Mouse (Mus musculus) kidney, adult 2 months (tissue): ENCODE results near the gene Vmn1r55. TPM values are rescaled to one million over a fixed set of nuclear protein-coding genes. Genes with fewer than 3 reads are reported as not detected.

Source experiments
- DNase-seq: peaks from one replicate; pipeline ENCODE4 v3.0.0; 2021
- H3K27ac ChIP-seq: fragments of 200-500 bp; 2 replicates; pipeline ENCODE4 v1.5.1; 2012; ENCODE audit warnings: low read depth, low read length, control low read depth, inconsistent platforms; ENCODE audit not compliant: insufficient read depth
- H3K27me3 ChIP-seq: fragments of 200-500 bp; replicated peaks from 2 replicates; pipeline ENCODE4 v1.6.1; 2012; ENCODE audit warnings: mild to moderate bottlenecking, moderate library complexity, low read length, inconsistent platforms; ENCODE audit not compliant: control insufficient read depth, insufficient read depth
- H3K36me3 ChIP-seq: fragments of 200-500 bp; 2 replicates; pipeline ENCODE4 v1.6.1; 2012; ENCODE audit warnings: mild to moderate bottlenecking, moderate library complexity, low read length, inconsistent platforms; ENCODE audit not compliant: control insufficient read depth, insufficient read depth
- H3K4me1 ChIP-seq: fragments of 200-500 bp; 2 replicates; pipeline ENCODE4 v1.6.1; 2011; ENCODE audit warnings: low read length; ENCODE audit not compliant: control insufficient read depth, insufficient read depth
- H3K4me3 ChIP-seq: fragments of 200-500 bp; 2 replicates; pipeline ENCODE4 v1.5.1; 2011; ENCODE audit warnings: mild to moderate bottlenecking, low read depth, low read length, control low read depth; ENCODE audit not compliant: insufficient read depth
- CTCF ChIP-seq: fragments of 200-500 bp; conservative IDR thresholded peaks from 2 replicates; pipeline ENCODE4 v1.5.1; 2011; ENCODE audit warnings: low read depth, mild to moderate bottlenecking, control low read depth, low read length, moderate library complexity, mixed read lengths; ENCODE audit not compliant: insufficient read depth, insufficient read length
- POLR2A ChIP-seq: fragments of 200-500 bp; IDR thresholded peaks from one replicate; pipeline ENCODE4 v1.6.1; 2011; ENCODE audit warnings: low read depth, low read length, control low read depth
- WGBS: fragments of 180-500 bp; shearing (Covaris S2); methylation state at CpG from one replicate; pipeline ENCODE4 v1.1.7; 2018; 5-methylcytosine and 5-hydroxymethylcytosine counted together
- polyA plus RNA-seq: library from polyadenylated mRNA; depleted of rRNA; stranded (reverse); fragments of >200 nt; gene quantifications from 2 replicates; pipeline ENCODE4 v1.2.3, GENCODE M21; 2012

The Vmn1r55 gene
- polyA plus RNA-seq, 1 experiment: not detected

GRCm38 (mm10) chr7:5091008-5091728 is 58.3 kb downstream of the Vmn1r55 start:
- no peak for DNase-seq
- Histone ChIP-seq H3K4me1 (peaks cover 23% of the 10 kb centered on the region), H3K4me3 (no peak overlapping the region), H3K27ac (no peak overlapping the region), H3K36me3 (peaks cover 2% of the 10 kb centered on the region; the same call in 1 of the 2 replicates), H3K27me3 (no peaks in the 10 kb centered on the region)
- WGBS: 78% methylated on average over 15 of the region's 15 CpGs
- TF ChIP-seq POLR2A (no peak), CTCF (no peak)

GRCm38 (mm10) chr7:5089853-5090252 is 59.6 kb downstream of the Vmn1r55 start:
- 90% methylated on average over 15 of the region's 15 CpGs for WGBS
- Histone ChIP-seq H3K36me3 (no peaks in the 10 kb centered on the region), H3K27ac (no peak overlapping the region), H3K4me3 (no peak overlapping the region), H3K27me3 (no peaks in the 10 kb centered on the region), H3K4me1 (peaks cover 27% of the 10 kb centered on the region)
- TF ChIP-seq POLR2A: no peak
- no peak for TF ChIP-seq CTCF
- DNase-seq: no peak

GRCm38 (mm10) chr7:5087886-5088285 is 61.6 kb downstream of the Vmn1r55 start:
- peak; percentile 84 for DNase-seq
- TF ChIP-seq POLR2A (no peak), CTCF (no peak)
- peaks cover 27% of the 10 kb centered on the region for H3K4me1 ChIP-seq
- no peaks in the 10 kb centered on the region for H3K27me3 ChIP-seq
- H3K4me3 ChIP-seq: no peak overlapping the region
- peak overlapping the region; percentile 55 for H3K27ac ChIP-seq
- WGBS: 39% methylated on average over 4 of the region's 4 CpGs
- H3K36me3 ChIP-seq: no peaks in the 10 kb centered on the region

- H3K27me3 ChIP-seq: no peaks in the 10 kb centered on the region
- H3K36me3 ChIP-seq: no peaks in the 10 kb centered on the region
- no peak for TF ChIP-seq POLR2A
- no peak for TF ChIP-seq CTCF
- WGBS: 33% methylated on average over 5 of the region's 5 CpGs
- H3K4me3 ChIP-seq: no peak overlapping the region
- DNase-seq: peak; percentile 31
- peaks cover 29% of the 10 kb centered on the region for H3K4me1 ChIP-seq
- no peak overlapping the region for H3K27ac ChIP-seq
These were observed 62.5 kb downstream of the Vmn1r55 start for GRCm38 (mm10) chr7:5086921-5087440.

GRCm38 (mm10) chr7:5085512-5085911 is 64.0 kb downstream of the Vmn1r55 start:
- Histone ChIP-seq H3K4me1 (peaks cover 29% of the 10 kb centered on the region), H3K27me3 (no peaks in the 10 kb centered on the region), H3K27ac (no peak overlapping the region), H3K4me3 (no peak overlapping the region), H3K36me3 (no peaks in the 10 kb centered on the region)
- TF ChIP-seq POLR2A (no peak), CTCF (no peak)
- WGBS: 90% methylated on average over 1 of the region's 1 CpGs
- no peak for DNase-seq

- no peak overlapping the region for H3K27ac ChIP-seq
- WGBS: 56% methylated on average over 18 of the region's 18 CpGs
- H3K4me3 ChIP-seq: no peak overlapping the region
- peaks cover 25% of the 10 kb centered on the region for H3K4me1 ChIP-seq
- H3K27me3 ChIP-seq: no peaks in the 10 kb centered on the region
- H3K36me3 ChIP-seq: no peaks in the 10 kb centered on the region
- DNase-seq: peak; percentile 86
- TF ChIP-seq CTCF (no peak), POLR2A (no peak)
These were observed 66.0 kb downstream of the Vmn1r55 start for GRCm38 (mm10) chr7:5083325-5084105.

GRCm38 (mm10) chr7:5081939-5082338 is 67.5 kb downstream of the Vmn1r55 start:
- WGBS: 77% methylated on average over 2 of the region's 2 CpGs
- TF ChIP-seq POLR2A: no peak
- no peak for TF ChIP-seq CTCF
- DNase-seq: no peak
- H3K36me3 ChIP-seq: 0 out of 2 replicates have a peak, but pooled peaks cover 1% of the 10 kb centered on the region
- H3K4me3 ChIP-seq: no peak overlapping the region
- H3K27me3 ChIP-seq: no peaks in the 10 kb centered on the region
- no peak overlapping the region for H3K27ac ChIP-seq
- H3K4me1 ChIP-seq: peaks cover 13% of the 10 kb centered on the region; the same call in 1 of the 2 replicates
